Mouse (Mus musculus): Measurements from ENCODE around the gene Dnaic1.
A peak's percentile ranks its signal among the peaks of the same experiment; 100 is the strongest.

Dnaic1 gene

DNA sequence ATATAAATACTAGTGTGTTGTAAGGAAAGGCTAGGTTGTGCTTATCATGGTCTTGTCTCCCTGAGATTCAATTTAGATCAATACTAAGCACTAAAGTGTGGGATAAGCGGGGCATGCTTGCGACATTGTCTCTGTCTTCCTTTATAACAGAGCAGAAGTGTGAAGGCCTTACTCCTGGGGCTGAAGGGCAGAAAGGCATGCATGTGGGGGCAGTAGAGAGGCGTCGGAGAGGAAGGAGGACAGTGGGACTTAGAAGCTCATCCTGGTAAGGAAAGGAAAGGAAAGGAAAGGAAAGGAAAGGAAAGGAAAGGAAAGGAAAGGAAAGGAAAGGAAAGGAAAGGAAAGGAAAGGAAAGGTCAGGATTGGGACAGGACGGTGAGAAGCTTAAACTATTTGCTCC is 1.9 kb downstream of the Dnaic1 start:
- DNase-seq (ENCODE audit: low spot score) = no peak

- no peak for DNase-seq (ENCODE audit: low spot score)
Observed at GRCm38 (mm10) chr4:41573492-41573891, 3.9 kb downstream of the Dnaic1 start.

DNA sequence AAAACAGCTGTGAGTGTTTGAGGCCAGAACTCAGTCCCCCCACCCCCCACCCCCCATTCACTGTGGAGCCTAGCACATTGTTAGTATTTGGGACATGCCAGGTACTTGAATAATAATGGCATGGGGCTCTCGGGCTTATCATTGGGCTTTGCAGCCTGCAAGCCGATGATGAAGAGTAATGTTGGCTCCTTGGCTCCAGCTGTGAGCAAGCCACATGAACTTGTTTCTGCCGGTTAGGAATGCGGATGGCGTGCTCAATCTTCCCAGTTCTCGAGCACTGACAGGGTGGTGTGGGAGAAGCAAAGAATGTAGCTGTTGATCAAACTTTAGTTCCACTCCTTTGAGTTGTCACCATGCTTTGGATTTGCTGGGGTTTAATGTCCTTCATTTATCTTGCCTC is 6.3 kb downstream of the Dnaic1 start:
- no peak for DNase-seq (ENCODE audit: low spot score)

DNA sequence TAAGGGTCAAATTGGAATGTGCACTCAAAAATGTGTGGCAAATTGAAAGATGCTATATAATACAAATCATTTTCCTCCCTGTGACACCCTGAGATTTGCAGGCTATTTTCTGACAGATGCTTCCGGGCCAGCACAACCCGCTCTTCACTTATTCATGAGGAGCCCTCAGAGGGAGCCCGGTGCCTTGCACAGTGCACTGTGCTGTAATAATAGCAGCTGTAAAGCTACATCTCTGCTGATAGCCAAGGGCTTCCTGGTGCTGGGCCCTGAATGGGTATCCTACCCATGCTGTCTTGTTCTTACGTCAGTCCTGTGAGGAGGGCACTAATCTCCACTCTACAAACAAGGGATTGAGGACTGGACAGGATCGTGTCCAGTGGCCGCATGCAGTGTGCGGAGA is 13.8 kb downstream of the Dnaic1 start:
- no peak for DNase-seq (ENCODE audit: low spot score)

DNA sequence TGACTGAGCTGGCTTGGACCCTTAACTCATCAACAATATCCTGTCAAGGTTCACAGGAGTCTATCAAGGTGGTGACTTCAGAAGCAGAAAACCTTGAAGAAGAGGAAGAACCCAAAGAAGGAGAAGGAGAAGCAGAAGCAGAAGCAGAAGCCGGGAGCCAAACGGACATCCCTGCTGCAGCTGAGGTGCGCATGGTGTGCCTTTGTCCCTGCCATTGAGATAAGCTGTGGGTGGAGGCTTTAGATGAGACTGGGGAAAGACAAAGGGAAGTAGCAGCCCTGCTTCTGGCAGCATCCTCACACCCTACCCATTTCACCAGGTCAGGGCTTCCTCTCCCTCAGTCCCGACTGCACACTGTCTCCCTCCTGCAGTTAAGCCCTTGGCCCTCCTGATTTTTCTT is 33.2 kb downstream of the Dnaic1 start:
- no peak for DNase-seq (ENCODE audit: low spot score)

GRCm38 (mm10) chr4:41604476-41605396 is 35.2 kb downstream of the Dnaic1 start:
- DNase-seq (ENCODE audit: low spot score) = no peak

- DNase-seq (ENCODE audit: low spot score) = no peak
Observed at GRCm38 (mm10) chr4:41606784-41607183, 37.2 kb downstream of the Dnaic1 start.

DNA sequence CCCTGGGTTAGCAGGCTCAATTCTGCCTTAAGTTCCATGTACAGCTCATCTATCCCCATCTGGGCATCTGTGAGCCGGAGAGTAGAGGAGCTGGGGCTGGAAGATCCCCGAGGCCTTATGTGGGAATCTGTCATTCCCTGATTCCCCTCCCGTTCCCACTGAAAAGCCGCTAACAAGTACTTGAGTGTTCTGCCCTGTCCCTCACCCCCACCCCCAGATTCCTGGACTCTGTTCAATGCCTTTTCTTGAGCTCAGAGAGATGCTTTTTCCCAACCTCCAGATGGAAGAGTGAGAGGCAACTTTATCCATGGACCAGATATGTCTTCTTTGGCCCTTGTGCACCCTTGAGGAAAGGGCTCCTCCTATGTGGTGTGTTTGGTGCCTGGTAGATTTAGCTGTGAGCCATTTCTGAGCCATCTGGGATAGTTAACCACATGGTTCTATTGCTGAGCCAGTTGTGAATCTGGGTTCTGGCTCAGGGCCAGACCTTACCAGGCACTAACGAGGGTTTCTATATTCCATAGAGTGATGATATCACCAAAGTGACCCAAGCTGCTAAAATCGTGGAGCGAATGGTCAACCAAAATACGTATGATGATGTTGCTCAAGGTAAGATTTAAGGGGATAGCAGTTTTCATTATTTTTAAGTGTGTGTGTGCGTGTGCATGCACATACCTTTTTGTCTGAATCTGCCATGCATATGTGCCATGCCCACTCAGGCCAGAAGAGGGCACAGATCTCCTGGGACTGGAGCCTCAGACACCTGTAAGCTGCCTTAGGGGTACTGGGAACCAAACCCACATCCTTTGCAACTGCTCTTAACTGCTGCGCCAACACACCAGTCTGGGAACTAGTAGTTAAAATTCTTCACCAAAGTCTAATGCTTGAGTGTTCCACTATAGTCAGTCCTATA is 40.4 kb downstream of the Dnaic1 start:
- no peak for DNase-seq (ENCODE audit: low spot score)

GRCm38 (mm10) chr4:41610594-41610980 is 41.0 kb downstream of the Dnaic1 start:
- DNase-seq (ENCODE audit: low spot score) = no peak

GRCm38 (mm10) chr4:41612166-41612565 is 42.6 kb downstream of the Dnaic1 start:
- DNase-seq (ENCODE audit: low spot score) = no peak

GRCm38 (mm10) chr4:41614156-41614555 is 44.6 kb downstream of the Dnaic1 start:
- peak; percentile 69 for DNase-seq (ENCODE audit: low spot score)

- DNase-seq (ENCODE audit: low spot score) = peak; percentile 82
Observed at GRCm38 (mm10) chr4:41615661-41616599, 46.4 kb downstream of the Dnaic1 start.

DNA sequence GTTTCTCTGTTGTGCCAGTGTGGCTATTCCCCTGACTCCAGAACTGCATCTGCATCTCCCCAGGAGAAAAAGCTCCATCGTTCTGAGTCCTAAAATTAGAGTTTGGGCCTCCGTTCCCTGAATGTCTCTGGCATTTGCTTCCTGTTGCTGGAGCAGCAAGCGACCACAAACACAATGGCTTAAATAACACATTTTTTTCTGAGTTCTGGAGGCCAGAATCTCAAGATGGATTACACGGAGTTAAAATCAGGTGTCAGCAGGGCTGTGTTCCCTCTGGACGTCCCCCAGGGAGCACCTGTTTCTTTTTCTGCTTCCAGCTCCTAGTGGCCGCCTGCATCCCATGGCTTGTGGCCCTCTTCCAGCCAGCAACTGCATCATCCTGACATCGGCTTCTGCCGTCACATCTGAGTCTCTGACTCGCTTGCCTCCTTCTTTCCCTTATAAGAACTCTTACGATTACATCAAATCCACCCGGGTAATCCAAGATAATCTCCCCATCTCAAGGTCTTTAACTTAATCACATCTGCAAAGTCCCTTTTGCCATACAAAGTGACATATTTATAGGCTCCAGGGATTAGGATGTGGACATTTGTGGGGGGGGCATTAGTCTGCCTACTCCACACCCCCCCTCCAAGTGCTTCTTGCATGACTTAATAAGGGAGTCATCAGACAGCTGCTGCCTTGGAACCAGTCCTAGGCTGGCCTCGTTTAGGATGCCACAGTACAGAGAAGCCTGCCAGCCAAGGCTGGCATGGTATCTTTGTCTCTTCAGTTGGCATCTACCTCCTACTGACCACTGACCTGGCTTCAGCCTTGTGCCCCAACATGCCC is 49.6 kb downstream of the Dnaic1 start:
- peak; percentile 57 for DNase-seq (ENCODE audit: low spot score)

- no peak for DNase-seq (ENCODE audit: low spot score)
Observed at GRCm38 (mm10) chr4:41622071-41622470, 52.5 kb downstream of the Dnaic1 start.

- no peak for DNase-seq (ENCODE audit: low spot score)
Observed at GRCm38 (mm10) chr4:41628202-41628927, 58.8 kb downstream of the Dnaic1 start.

DNA sequence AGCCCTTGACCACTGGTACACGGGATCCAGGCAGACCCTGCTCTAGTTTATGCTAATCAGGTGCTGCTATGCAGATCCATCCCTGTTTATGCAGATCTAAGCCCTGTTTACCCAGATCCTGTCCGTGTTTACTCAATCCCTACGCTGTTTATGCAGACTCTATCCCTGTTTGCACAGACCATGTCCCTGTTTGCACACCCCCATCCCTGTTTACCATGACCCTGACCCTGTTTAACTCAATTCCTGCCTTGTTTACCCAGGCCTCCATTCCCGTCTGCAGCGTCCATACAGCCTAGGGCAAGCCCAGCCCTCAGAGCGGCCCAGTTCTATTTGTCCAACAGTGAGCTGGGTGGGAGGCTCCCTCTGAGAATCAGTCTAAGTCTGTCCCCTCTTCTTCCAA is 60.6 kb downstream of the Dnaic1 start:
- no peak for DNase-seq (ENCODE audit: low spot score)

- DNase-seq (ENCODE audit: low spot score) = no peak
Observed at GRCm38 (mm10) chr4:41631390-41631789, 61.8 kb downstream of the Dnaic1 start.

GRCm38 (mm10) chr4:41633001-41633400 is 63.4 kb downstream of the Dnaic1 start:
- no peak for DNase-seq (ENCODE audit: low spot score)

DNA sequence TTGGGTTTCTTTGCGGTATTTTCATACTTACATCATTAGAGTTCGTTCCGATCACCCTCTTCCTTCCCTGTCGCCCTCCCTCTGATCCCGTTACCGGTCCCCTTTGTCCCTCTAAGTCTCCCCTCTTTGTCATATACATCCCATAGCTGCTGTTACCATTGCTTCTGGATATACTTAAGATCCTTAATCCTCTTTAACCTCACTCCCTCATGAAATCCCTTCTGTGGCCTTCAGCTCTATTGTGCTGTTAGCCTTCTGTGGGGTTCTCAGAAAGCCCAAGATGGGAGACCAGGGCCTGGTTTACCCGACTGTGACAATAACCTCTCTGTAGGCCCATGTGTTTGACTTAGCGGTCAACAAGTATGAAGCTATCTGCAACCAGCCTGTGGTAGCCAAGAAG is 65.1 kb downstream of the Dnaic1 start:
- no peak for DNase-seq (ENCODE audit: low spot score)

DNA sequence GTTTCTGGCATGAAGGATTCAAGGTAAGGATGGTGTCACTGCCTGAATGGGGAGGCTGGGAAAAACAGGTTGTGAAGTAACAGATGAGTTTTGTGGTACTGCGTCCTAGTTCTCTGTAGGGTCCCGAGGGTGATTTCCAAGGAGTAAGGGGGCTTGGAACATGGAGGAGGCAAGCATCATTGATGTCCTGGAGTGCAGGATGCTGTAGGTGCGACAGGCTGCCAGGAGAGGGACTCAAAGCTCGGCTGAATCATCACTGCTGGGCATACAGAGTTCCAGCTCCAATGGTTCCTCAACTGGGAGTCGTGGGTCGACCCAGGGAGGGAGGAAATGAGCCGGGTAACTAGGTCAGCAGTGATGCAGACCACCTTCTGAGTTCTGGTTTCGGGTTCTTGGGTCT is 65.6 kb downstream of the Dnaic1 start:
- no peak for DNase-seq (ENCODE audit: low spot score)
